Mouse (Mus musculus) Patski (cell line): ENCODE measurements around the gene Anapc11. TPM values are rescaled to one million over a fixed set of nuclear protein-coding genes. Genes with fewer than 3 reads are reported as not detected.

Source experiments
- ATAC-seq: fragments of 100-300 bp; one replicate; pipeline ENCODE4 v1.8.0; 2021
- CTCF ChIA-PET: fragments of 350-600 bp; sonication (Branson Sonifier 250); formaldehyde crosslinking; loops from one replicate; lab custom pipeline; 2022; ENCODE audit warnings: inconsistent platforms; lab: Charles Lee
- POLR2A ChIA-PET: fragments of 350-600 bp; sonication (Branson Sonifier 250); formaldehyde crosslinking; loops from one replicate; lab custom pipeline; 2022; ENCODE audit warnings: antibody characterized with exemption, inconsistent platforms; lab: Charles Lee
- DNase-seq: peaks from one replicate; pipeline ENCODE4 v3.0.0-alpha.2; 2011; ENCODE audit warnings: low read depth, low spot score
- H3K27me3 ChIP-seq: fragments of 371-371 bp; one replicate; pipeline ENCODE4 v1.5.1; 2021
- CTCF ChIP-seq: fragments of 100-300 bp; IDR thresholded peaks from one replicate; pipeline ENCODE4 v1.5.1; 2021
- in situ Hi-C: fragments of 300-500 bp; cut with MboI; formaldehyde crosslinking; loops from 3 replicates; pipeline ENCODE4 v1.11.1; 2018; ENCODE audit warnings: low pct_unique_long_range_greater_than_20kb, mixed read lengths
- polyA plus RNA-seq: library from polyadenylated mRNA; unstranded; gene quantifications from one replicate; pipeline ENCODE4 v1.2.3, GENCODE M21; 2021

Gene Anapc11
- polyA plus RNA-seq, 1 experiment from 2014 or later = 82.8 TPM

DNA sequence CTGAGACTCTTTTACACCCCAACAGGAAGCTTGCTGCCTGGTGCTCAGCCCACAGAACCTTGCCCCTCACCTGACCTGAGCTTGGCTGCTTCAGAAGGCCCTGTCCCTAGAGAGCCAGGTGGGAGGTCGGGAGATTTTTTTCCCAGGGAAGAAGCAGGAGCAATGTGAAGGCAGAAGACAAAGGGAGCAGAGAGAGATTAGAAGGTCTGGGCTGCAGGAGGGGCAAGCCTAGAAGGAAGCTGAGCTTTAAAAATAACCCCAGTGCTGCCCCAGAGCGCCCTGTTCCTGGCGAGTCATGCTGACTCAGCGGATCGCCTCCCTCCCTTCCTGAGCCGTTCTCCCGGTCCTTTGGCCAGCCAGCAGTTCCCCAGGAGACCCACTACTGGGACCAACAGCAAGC is 31.7 kb downstream of the Anapc11 start:
- no peak for DNase-seq
- ATAC-seq = no peak
- in situ Hi-C loops = loop anchor here (5.0 kb wide), 1 partner anchor 82 kb away; the partner anchor contains the start of genes Cenpx and Lrrc45
- CTCF ChIA-PET = interaction anchor here (0.9 to 2.6 kb wide), 3 partner anchors 11 to 146 kb away, joined by 3 to 6 read pairs (median 4); no protein-coding TSS in a partner anchor
- POLR2A ChIA-PET = interaction anchor here (0.6 to 1.6 kb wide), 3 partner anchors 44 to 81 kb away, joined by 3 to 6 read pairs (median 5); no protein-coding TSS in a partner anchor
- TF ChIP-seq CTCF = no peak
- no peaks in the 10 kb centered on the region for H3K27me3 ChIP-seq

- no peaks in the 10 kb centered on the region for H3K27me3 ChIP-seq
- TF ChIP-seq CTCF = no peak
- ATAC-seq = no peak
- in situ Hi-C loops = no loop called here
- no peak for DNase-seq
- CTCF ChIA-PET = interaction anchor here (0.9 to 2.6 kb wide), 5 partner anchors 10 to 146 kb away, joined by 3 to 6 read pairs (median 4); no protein-coding TSS in a partner anchor
- POLR2A ChIA-PET = interaction anchor here (0.9 to 1.6 kb wide), 3 partner anchors 32 to 81 kb away, joined by 3 to 5 read pairs (median 3); no protein-coding TSS in a partner anchor
Measured at GRCm38 (mm10) chr11:120630401-120630871, 32.2 kb downstream of the Anapc11 start.

GRCm38 (mm10) chr11:120630881-120631725 is 32.9 kb downstream of the Anapc11 start:
- CTCF ChIA-PET = interaction anchor here (0.9 to 2.6 kb wide), 5 partner anchors 9 to 145 kb away, joined by 3 to 6 read pairs (median 4); no protein-coding TSS in a partner anchor
- no peak for DNase-seq
- no peaks in the 10 kb centered on the region for H3K27me3 ChIP-seq

GRCm38 (mm10) chr11:120631726-120632448 is 33.7 kb downstream of the Anapc11 start:
- no peak for ATAC-seq
- POLR2A ChIA-PET = interaction anchor here (0.6 to 1.6 kb wide), 7 partner anchors 10 to 164 kb away, joined by 3 to 8 read pairs (median 3); partner anchors contain the start of genes Arl16 and Pycr1
- TF ChIP-seq CTCF = no peak
- no peak for DNase-seq
- CTCF ChIA-PET = interaction anchor here (1.4 to 2.6 kb wide), 2 partner anchors 65 to 144 kb away, joined by 3 to 6 read pairs; no protein-coding TSS in a partner anchor
- in situ Hi-C loops = no loop called here
- H3K27me3 ChIP-seq = no peaks in the 10 kb centered on the region

More at GRCm38 (mm10) chr11:120630881-120631725, 32.9 kb downstream of the Anapc11 start:
- TF ChIP-seq CTCF = no peak
- in situ Hi-C loops = no loop called here
- ATAC-seq = no peak
- POLR2A ChIA-PET = interaction anchor here (0.6 to 1.6 kb wide), 6 partner anchors 11 to 395 kb away, joined by 3 to 5 read pairs (median 3); no protein-coding TSS in a partner anchor

GRCm38 (mm10) chr11:120632559-120633519 is 34.6 kb downstream of the Anapc11 start:
- CTCF ChIA-PET = interaction anchor here (1.2 kb wide), 1 partner anchor 9 kb away, joined by 3 read pairs; no protein-coding TSS in a partner anchor
- TF ChIP-seq CTCF = no peak
- ATAC-seq (peak; percentile 24), DNase-seq (no peak)
- POLR2A ChIA-PET = interaction anchor here (0.7 to 1.6 kb wide), 4 partner anchors 8 to 165 kb away, joined by 3 to 8 read pairs (median 3); partner anchors contain the start of genes Arl16 and Pycr1
- no peaks in the 10 kb centered on the region for H3K27me3 ChIP-seq
- in situ Hi-C loops = no loop called here

- POLR2A ChIA-PET = interaction anchor here (0.9 to 1.6 kb wide), 3 partner anchors 9 to 18 kb away, joined by 3 to 8 read pairs (median 3); partner anchors contain the start of gene Pycr1
- in situ Hi-C loops = no loop called here
- CTCF ChIA-PET = interaction anchor here (0.7 to 1.2 kb wide), 2 partner anchors 10 to 143 kb away, joined by 3 read pairs; no protein-coding TSS in a partner anchor
- no peak for DNase-seq
- H3K27me3 ChIP-seq = no peaks in the 10 kb centered on the region
- no peak for TF ChIP-seq CTCF
- ATAC-seq = peak; percentile 42
Measured at GRCm38 (mm10) chr11:120633520-120634343, 35.5 kb downstream of the Anapc11 start, which contains the start of gene Mafg. Mafg (minus strand) TSS chr11:120633600.

DNA sequence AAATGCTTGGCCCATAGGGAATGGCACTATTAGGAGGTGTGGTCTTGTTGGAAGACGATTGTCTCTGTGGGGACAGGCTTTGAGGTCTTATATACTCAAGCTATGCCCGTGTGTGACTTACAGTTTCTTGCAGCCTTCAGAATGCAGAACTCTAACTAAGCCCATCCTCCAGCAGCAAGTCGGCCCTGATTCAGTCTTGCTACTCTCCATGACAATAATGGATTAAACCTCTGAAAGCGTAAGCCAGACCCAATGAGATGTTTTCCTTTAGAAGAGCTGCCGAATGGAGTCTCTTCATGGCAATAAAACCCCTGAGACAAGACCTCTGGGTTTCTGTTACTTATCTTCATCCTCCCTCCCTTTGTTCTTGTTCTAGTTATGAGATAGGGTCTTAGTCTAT is 36.6 kb downstream of the Anapc11 start:
- in situ Hi-C loops = no loop called here
- DNase-seq (no peak), ATAC-seq (no peak)
- no peaks in the 10 kb centered on the region for H3K27me3 ChIP-seq
- CTCF ChIA-PET = no interaction called here
- POLR2A ChIA-PET = no interaction called here
- no peak for TF ChIP-seq CTCF

GRCm38 (mm10) chr11:120641255-120641654 is 43.0 kb downstream of the Anapc11 start:
- DNase-seq (no peak), ATAC-seq (no peak)
- TF ChIP-seq CTCF = no peak
- H3K27me3 ChIP-seq = no peaks in the 10 kb centered on the region
- CTCF ChIA-PET = interaction anchor here (1.0 kb wide), 1 partner anchor 17 kb away, joined by 5 read pairs; no protein-coding TSS in a partner anchor
- in situ Hi-C loops = no loop called here
- POLR2A ChIA-PET = no interaction called here
